Mouse (Mus musculus) hindbrain, embryonic 12.5 days (tissue): ENCODE data around the gene Klhdc8b. TPM values are rescaled to one million over a fixed set of nuclear protein-coding genes. Genes with fewer than 3 reads are reported as not detected.

Experiments used
- ATAC-seq: fragments of 200-750 bp; cut with Nextera tagmentation; 2 replicates; pipeline ENCODE4 v1.8.0; 2017; ENCODE audit warnings: moderate TSS enrichment; ENCODE audit not compliant: low FRiP score
- H3K27ac ChIP-seq: fragments of 300-500 bp; sonication (generic); 2 replicates; pipeline ENCODE4 v1.5.1; 2016; ENCODE audit warnings: mild to moderate bottlenecking
- H3K27me3 ChIP-seq: fragments of 300-500 bp; sonication (generic); 2 replicates; pipeline ENCODE4 v1.6.1; 2016; ENCODE audit warnings: mild to moderate bottlenecking
- H3K36me3 ChIP-seq: fragments of 300-500 bp; sonication (generic); 2 replicates; pipeline ENCODE4 v1.6.1; 2016; ENCODE audit warnings: mild to moderate bottlenecking
- H3K4me1 ChIP-seq: fragments of 300-500 bp; sonication (generic); 2 replicates; pipeline ENCODE4 v1.6.1; 2016
- H3K4me2 ChIP-seq: fragments of 300-500 bp; sonication (generic); replicated peaks from 2 replicates; pipeline ENCODE4 v1.6.1; 2016; ENCODE audit warnings: mild to moderate bottlenecking
- H3K4me3 ChIP-seq: fragments of 300-500 bp; sonication (generic); 2 replicates; pipeline ENCODE4 v1.5.1; 2016; ENCODE audit warnings: mild to moderate bottlenecking
- H3K9ac ChIP-seq: fragments of 300-500 bp; sonication (generic); 2 replicates; pipeline ENCODE4 v1.6.1; 2016; ENCODE audit warnings: mild to moderate bottlenecking, moderate library complexity
- H3K9me3 ChIP-seq: fragments of 300-500 bp; sonication (generic); replicated peaks from 2 replicates; pipeline ENCODE4 v1.6.1; 2016; ENCODE audit warnings: mild to moderate bottlenecking
- WGBS: fragments of 180-500 bp; shearing (Covaris S2); methylation state at CpG from one replicate; pipeline ENCODE4 v1.1.7; 2016; 5-methylcytosine and 5-hydroxymethylcytosine counted together
- polyA plus RNA-seq: library from polyadenylated mRNA; unstranded; fragments of >200 nt; fragmentation: Nextera tagmentation; extraction: Ambion mirVana; gene quantifications from 2 replicates; pipeline ENCODE4 v1.2.1, GENCODE M21; 2016

Gene Klhdc8b
- 57.7 and 57.9 TPM in 2 replicates for polyA plus RNA-seq

DNA sequence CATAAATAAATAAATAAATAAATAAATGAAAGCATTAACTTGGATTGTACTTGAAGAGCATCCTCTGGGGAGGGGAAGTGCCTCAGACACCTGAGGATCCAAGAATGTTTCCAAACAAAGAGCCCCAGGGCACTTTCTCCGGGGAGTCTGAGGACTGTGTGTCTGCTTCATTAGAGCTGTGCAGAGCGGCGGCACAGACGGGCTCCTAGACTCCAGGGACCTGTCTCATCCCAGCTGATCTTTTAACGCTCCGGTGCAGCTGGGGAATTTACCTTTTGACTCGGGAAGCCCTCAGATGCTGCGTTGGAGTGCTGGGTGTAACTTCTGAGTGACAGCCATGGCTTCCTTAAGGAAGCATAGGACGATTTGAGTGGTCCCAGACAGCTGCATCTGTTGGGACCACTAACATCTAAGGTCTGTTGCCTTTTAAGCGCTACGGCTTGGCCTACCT is at the start of gene Klhdc8b:
Gene Klhdc8b, minus strand, starts transcription at position 401 of the 451 bp plus-strand sequence.
- peak within 1 kb of the TSS; percentile 93 for H3K4me3 ChIP-seq
- peak within 1 kb of the TSS; percentile 91 for H3K4me2 ChIP-seq
- H3K27me3 ChIP-seq = peaks cover 10% of the 10 kb centered on the region; the same call in 1 of the 2 replicates
- WGBS = 25% methylated on average over 11 of the region's 11 CpGs
- H3K9ac ChIP-seq = peak within 1 kb of the TSS; percentile 93
- peaks cover 33% of the 10 kb centered on the region for H3K36me3 ChIP-seq
- ATAC-seq = 0 out of 2 replicates have a peak, but pooled peaks have one; percentile 14
- peaks cover 16% of the 10 kb centered on the region for H3K4me1 ChIP-seq
- no peaks in the 10 kb centered on the region for H3K9me3 ChIP-seq
- H3K27ac ChIP-seq = peak within 1 kb of the TSS; percentile 87

DNA sequence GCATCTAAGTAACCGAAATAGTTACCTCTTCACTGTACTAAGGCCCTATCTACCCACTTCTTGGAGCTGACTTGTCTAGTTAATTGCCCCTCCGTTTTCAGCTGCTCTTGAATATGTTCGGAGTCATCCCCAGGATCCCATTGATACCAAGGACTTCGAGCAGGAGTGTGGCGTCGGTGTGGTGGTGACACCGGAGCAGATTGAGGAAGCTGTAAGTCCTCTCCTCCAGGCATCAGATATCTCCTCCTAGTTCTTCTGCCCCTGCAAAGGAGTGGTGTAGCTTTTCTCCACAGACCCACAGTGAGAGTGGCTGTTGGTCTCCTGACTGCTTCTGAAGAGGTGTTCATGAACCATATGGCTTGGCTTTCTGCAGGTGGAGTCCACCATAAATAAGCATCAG is 47.4 kb upstream of the Klhdc8b start:
- H3K27ac ChIP-seq = no peak overlapping the region
- ATAC-seq = no peak
- H3K27me3 ChIP-seq = no peaks in the 10 kb centered on the region
- WGBS = 89% methylated on average over 7 of the region's 7 CpGs
- peaks cover 42% of the 10 kb centered on the region for H3K36me3 ChIP-seq
- peak overlapping the region; percentile 88 for H3K4me2 ChIP-seq
- H3K4me3 ChIP-seq = peak overlapping the region; percentile 69
- no peaks in the 10 kb centered on the region for H3K9me3 ChIP-seq
- H3K9ac ChIP-seq = peak overlapping the region; percentile 64; the same call in 1 of the 2 replicates
- H3K4me1 ChIP-seq = peaks cover 18% of the 10 kb centered on the region

DNA sequence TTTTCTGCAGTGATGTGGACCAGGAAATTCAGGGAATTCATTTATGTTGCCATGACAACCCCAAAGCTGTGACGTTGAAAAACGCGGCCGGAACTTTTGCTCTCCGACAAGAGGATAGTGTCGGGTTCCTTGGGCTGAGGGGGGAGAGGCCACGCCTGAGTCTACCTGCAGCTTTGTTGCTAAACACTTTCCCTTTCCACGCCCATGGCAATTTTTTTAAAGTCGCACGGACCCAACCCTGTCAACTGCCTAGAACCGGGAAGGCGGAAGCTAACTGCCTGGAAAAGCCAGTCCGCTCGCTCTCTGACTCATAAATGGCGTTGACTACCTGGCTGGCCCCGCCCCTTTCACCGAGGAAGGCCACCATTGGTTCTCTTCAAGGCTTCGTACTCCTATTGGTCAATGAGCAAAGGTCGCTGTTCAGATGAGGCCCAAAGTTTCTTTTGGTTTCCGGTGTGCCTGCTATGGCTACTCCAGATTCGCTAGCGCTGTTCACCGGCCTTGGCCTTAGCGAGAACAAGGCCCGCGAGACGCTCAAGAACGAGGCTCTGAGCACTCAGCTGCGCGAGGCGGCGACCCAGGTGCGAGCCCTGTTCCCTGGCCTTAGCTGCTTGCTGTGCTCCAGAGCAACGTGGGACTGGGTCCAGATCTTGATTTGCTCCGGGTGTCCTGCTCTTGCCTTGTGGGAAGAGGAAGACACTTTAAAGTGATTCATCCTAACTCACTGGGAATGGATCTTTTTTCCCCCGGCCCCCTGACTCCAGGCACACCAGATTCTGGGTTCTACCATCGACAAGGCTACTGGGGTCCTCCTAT is 46.4 kb upstream of the Klhdc8b start, which contains the start of gene Qars:
Gene Qars, plus strand, starts transcription at position 88 of the 816 bp plus-strand sequence.
- peak; percentile 96 for ATAC-seq
- Histone ChIP-seq H3K27me3 (no peaks in the 10 kb centered on the region), H3K36me3 (peaks cover 41% of the 10 kb centered on the region), H3K27ac (peak within 1 kb of the TSS; percentile 58; the same call in 1 of the 2 replicates), H3K4me3 (peak within 1 kb of the TSS; percentile 69), H3K9me3 (no peaks in the 10 kb centered on the region), H3K9ac (peak within 1 kb of the TSS; percentile 64), H3K4me2 (peak within 1 kb of the TSS; percentile 88), H3K4me1 (peaks cover 18% of the 10 kb centered on the region)
- WGBS = 1% methylated on average over 37 of the region's 37 CpGs

DNA sequence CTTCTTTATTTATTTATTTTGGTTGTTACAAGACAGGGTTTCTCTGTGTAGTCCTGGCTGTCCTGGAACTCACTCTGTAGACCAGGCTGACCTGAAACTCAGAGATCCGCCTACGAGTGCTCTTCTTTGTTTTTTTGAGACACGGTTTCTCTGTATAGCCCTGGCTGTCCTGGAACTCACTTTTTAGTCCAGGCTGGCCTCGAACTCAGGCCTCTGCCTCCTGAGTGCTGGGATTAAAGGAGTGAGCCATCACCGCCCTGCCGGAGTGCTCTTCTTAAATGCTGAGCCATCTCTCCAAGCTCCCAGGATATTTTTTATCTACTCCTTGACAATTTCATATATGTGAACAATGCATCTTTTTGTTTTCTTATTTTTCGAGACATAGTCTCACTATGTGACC is 45.5 kb upstream of the Klhdc8b start:
- Histone ChIP-seq H3K36me3 (peaks cover 41% of the 10 kb centered on the region), H3K4me2 (peak overlapping the region; percentile 88), H3K9me3 (no peaks in the 10 kb centered on the region), H3K27ac (no peak overlapping the region), H3K27me3 (no peaks in the 10 kb centered on the region), H3K4me3 (peak overlapping the region; percentile 69; the same call in 1 of the 2 replicates), H3K9ac (no peak overlapping the region), H3K4me1 (peaks cover 18% of the 10 kb centered on the region)
- no peak for ATAC-seq
- 91% methylated on average over 7 of the region's 7 CpGs for WGBS

DNA sequence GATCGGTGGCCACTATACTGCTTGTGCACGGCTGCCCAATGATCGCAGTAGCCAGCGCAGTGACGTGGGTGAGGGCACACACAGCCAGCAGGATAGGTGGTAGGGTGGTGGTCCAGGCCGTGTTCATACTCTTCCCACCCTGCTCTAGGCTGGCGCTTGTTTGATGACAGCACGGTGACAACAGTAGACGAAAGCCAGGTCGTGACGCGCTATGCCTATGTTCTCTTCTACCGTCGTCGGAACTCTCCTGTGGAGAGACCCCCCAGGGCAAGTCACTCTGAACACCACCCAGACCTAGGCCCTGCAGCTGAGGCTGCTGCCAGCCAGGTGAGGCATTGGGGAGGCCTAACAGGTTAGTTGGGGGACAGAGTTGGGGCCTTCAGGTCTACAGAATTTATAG is 38.6 kb upstream of the Klhdc8b start:
- ATAC-seq = no peak
- Histone ChIP-seq H3K4me3 (no peak overlapping the region), H3K27ac (no peak overlapping the region), H3K36me3 (peaks cover 87% of the 10 kb centered on the region), H3K4me2 (no peak overlapping the region), H3K4me1 (no peaks in the 10 kb centered on the region), H3K9me3 (no peaks in the 10 kb centered on the region), H3K9ac (no peak overlapping the region; the same call in 1 of the 2 replicates), H3K27me3 (no peaks in the 10 kb centered on the region)
- WGBS = 96% methylated on average over 15 of the region's 15 CpGs

DNA sequence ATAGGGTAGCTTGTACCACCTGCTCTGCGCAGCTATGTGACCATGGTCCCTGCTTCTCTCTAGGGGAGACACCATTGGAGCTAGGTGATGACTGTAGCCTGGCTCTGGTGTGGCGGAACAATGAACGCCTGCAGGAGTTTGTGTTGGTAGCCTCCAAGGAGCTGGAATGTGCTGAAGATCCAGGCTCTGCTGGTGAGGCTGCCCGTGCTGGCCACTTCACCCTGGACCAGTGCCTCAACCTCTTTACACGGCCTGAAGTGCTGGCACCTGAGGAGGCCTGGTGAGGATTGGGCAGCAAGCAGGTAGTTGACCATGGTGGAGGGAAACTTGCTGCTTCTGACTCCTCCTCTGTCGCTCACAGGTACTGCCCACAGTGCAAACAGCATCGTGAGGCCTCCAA is 37.9 kb upstream of the Klhdc8b start:
- Histone ChIP-seq H3K36me3 (peaks cover 94% of the 10 kb centered on the region), H3K4me1 (no peaks in the 10 kb centered on the region), H3K27ac (no peak overlapping the region), H3K9ac (no peak overlapping the region), H3K9me3 (no peaks in the 10 kb centered on the region), H3K4me3 (no peak overlapping the region), H3K4me2 (no peak overlapping the region), H3K27me3 (no peaks in the 10 kb centered on the region)
- WGBS = 93% methylated on average over 7 of the region's 7 CpGs
- no peak for ATAC-seq

DNA sequence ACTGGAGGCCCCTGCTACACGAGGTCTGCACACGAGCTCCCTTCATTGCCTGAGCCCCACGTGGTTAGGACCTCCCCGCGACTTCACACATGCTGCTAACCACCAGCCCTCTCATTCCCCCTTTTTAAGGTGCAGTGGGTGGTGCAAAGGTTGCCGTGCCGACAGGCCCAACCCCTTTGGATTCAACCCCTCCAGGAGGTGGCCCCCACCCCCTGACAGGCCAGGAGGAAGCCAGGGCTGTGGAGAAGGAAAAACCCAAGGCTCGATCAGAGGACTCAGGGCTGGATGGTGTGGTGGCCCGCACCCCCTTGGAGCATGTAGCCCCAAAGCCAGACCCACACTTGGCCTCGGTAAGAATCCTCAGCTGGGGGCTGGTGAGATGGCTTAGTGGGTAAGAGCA is 33.5 kb upstream of the Klhdc8b start:
- peaks cover 75% of the 10 kb centered on the region for H3K36me3 ChIP-seq
- H3K27ac ChIP-seq = no peak overlapping the region
- no peak overlapping the region for H3K4me3 ChIP-seq
- no peaks in the 10 kb centered on the region for H3K9me3 ChIP-seq
- no peak overlapping the region for H3K4me2 ChIP-seq
- H3K4me1 ChIP-seq = peaks cover 20% of the 10 kb centered on the region
- WGBS = 89% methylated on average over 10 of the region's 10 CpGs
- ATAC-seq = no peak
- no peaks in the 10 kb centered on the region for H3K27me3 ChIP-seq
- no peak overlapping the region for H3K9ac ChIP-seq

DNA sequence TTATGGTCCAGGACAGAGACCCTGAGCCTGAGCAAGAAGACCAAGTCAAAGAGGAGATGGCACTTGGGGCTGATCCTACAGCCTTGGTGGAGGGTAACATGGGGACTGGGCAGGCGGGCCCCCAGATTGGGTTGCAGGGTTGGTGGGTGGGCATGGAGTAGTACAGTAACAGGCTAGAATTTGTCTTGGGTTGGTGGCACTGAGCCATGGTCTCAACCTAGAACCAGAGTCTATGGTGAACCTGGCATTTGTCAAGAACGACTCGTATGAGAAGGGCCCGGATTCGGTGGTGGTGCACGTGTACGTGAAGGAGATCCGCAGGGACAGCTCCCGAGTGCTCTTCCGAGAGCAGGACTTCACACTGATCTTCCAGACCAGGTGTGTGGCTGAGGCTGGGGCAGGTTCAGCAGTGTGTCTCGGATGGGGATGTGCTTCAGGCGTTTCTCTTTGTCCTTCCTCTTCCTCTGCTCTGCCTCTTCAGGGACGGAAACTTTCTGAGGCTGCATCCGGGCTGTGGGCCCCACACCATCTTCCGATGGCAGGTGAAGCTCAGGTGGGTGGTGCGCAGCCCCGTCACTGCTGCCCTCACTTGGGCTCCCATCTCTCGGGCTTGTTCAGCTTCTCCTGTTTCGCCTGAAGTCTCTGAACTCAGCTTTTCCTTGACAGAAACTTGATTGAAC is 32.9 kb upstream of the Klhdc8b start:
- WGBS = 95% methylated on average over 19 of the region's 19 CpGs
- ATAC-seq = no peak
- Histone ChIP-seq H3K4me1 (peaks cover 25% of the 10 kb centered on the region), H3K4me2 (no peak overlapping the region), H3K9me3 (no peaks in the 10 kb centered on the region), H3K36me3 (peaks cover 69% of the 10 kb centered on the region), H3K9ac (no peak overlapping the region), H3K27ac (no peak overlapping the region), H3K27me3 (no peaks in the 10 kb centered on the region), H3K4me3 (no peak overlapping the region)

DNA sequence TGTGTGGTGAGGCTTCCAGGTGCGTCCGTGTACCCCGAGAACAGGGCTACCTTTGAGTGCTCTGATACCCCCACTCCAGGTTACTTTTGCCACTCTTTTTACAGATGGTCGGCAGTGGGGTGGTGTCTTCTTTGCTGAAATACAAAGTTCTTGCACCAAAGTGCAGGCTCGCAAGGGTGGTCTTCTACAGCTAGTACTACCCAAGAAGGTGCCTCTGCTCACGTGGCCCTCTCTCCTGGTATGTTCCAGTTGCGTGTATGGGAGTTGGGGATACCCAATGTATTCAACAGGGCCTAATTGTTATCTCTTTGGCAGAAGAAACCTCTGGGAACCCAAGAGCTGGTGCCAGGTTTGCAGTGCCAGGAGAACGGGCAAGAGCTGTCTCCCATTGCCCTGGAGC is 31.9 kb upstream of the Klhdc8b start:
- Histone ChIP-seq H3K9ac (no peak overlapping the region), H3K4me3 (no peak overlapping the region), H3K27ac (no peak overlapping the region), H3K4me2 (no peak overlapping the region), H3K4me1 (peaks cover 25% of the 10 kb centered on the region), H3K36me3 (peaks cover 68% of the 10 kb centered on the region), H3K9me3 (no peaks in the 10 kb centered on the region), H3K27me3 (no peaks in the 10 kb centered on the region)
- 97% methylated on average over 8 of the region's 8 CpGs for WGBS
- ATAC-seq = no peak

DNA sequence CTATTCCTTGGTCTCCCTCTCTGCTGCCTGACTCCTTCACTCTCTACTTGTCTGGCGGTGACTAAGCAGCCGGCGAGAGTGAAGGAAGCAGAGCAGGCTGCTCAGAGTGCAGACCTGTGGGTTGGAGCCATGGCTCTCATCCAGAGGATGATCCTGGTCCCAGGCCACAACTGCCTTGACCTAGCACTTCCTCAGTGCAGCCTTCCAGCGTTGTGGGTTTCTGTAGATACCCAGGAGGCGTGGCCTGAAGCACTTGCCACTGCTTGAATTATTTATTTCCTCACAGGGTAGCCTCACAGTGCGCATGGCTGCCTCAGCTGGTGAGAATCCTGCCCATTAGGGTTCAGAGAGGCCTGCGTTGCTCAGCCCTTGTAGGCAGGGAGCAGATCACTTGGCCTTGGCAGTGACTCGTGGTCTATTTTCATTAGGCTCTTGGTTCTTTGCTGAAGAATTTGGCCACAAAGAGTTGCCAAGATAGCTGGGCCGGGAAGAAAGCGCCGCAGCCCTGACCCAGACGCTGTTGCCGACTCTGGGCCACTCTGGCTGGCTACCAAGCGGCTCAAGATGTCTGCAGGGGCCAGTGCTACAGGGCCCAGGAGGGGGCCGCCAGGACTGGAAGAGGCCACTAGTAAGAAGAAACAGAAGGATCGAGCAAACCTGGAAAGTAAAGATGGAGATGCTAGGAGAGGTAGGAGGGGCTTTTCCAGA is 30.8 kb upstream of the Klhdc8b start:
- H3K4me1 ChIP-seq = peaks cover 25% of the 10 kb centered on the region
- H3K9me3 ChIP-seq = no peaks in the 10 kb centered on the region
- peak overlapping the region; percentile 91 for H3K4me2 ChIP-seq
- H3K27ac ChIP-seq = no peak overlapping the region
- H3K27me3 ChIP-seq = no peaks in the 10 kb centered on the region
- no peak for ATAC-seq
- H3K4me3 ChIP-seq = peak overlapping the region; percentile 97
- H3K36me3 ChIP-seq = peaks cover 65% of the 10 kb centered on the region
- peak overlapping the region; percentile 97 for H3K9ac ChIP-seq
- WGBS = 88% methylated on average over 16 of the region's 16 CpGs

DNA sequence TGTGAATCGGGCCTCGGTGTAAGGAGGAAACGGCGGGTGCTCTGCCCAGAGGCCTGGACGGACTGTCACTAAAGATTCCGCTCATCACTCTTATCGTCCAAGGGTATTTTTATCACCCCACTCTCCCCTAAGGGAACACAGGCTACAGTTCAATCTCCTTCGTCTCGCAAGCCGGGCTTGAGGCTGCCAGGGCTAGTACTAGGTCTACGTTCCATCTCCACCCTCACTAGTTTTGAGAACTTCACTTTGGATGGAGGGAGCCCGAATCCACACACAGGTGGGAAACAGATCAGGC is 29.9 kb upstream of the Klhdc8b start:
- ATAC-seq = no peak
- peaks cover 65% of the 10 kb centered on the region for H3K36me3 ChIP-seq
- no peaks in the 10 kb centered on the region for H3K27me3 ChIP-seq
- no peaks in the 10 kb centered on the region for H3K9me3 ChIP-seq
- peak overlapping the region; percentile 97 for H3K9ac ChIP-seq
- WGBS = 13% methylated on average over 12 of the region's 12 CpGs
- peaks cover 25% of the 10 kb centered on the region for H3K4me1 ChIP-seq
- H3K4me2 ChIP-seq = peak overlapping the region; percentile 91
- H3K27ac ChIP-seq = peak overlapping the region; percentile 95
- H3K4me3 ChIP-seq = peak overlapping the region; percentile 97
